Mouse (Mus musculus): ENCODE measurements around the gene Cfap45.

Cfap45 gene

GRCm38 (mm10) chr1:172562641-172563464, 42.3 kb downstream of the Cfap45 start:
- peak; percentile 78 for DNase-seq (ENCODE audit: low spot score)

GRCm38 (mm10) chr1:172563465-172563828, 42.8 kb downstream of the Cfap45 start:
- no peak for DNase-seq (ENCODE audit: low spot score)

GRCm38 (mm10) chr1:172566131-172566530, 45.5 kb downstream of the Cfap45 start:
- DNase-seq (ENCODE audit: low spot score) = no peak

GRCm38 (mm10) chr1:172567758-172568157, 47.2 kb downstream of the Cfap45 start:
- no peak for DNase-seq (ENCODE audit: low spot score)

GRCm38 (mm10) chr1:172580116-172580515, 59.5 kb downstream of the Cfap45 start:
- DNase-seq (ENCODE audit: low spot score) = no peak

- DNase-seq (ENCODE audit: low spot score) = no peak
Observed at GRCm38 (mm10) chr1:172582436-172582835, 61.8 kb downstream of the Cfap45 start.

- DNase-seq (ENCODE audit: low spot score) = no peak
Observed at GRCm38 (mm10) chr1:172584271-172584670, 63.7 kb downstream of the Cfap45 start.

- no peak for DNase-seq (ENCODE audit: low spot score)
Observed at GRCm38 (mm10) chr1:172585026-172585425, 64.4 kb downstream of the Cfap45 start.

GRCm38 (mm10) chr1:172585612-172586567, 65.3 kb downstream of the Cfap45 start:
- DNase-seq (ENCODE audit: low spot score) = no peak

GRCm38 (mm10) chr1:172590385-172590784, 69.8 kb downstream of the Cfap45 start, which contains the start of gene Slamf8:
TSS of gene Slamf8 (minus strand) at chr1:172590568.
- no peak for DNase-seq (ENCODE audit: low spot score)

- no peak for DNase-seq (ENCODE audit: low spot score)
Observed at GRCm38 (mm10) chr1:172593321-172593720, 72.7 kb downstream of the Cfap45 start.

GRCm38 (mm10) chr1:172593956-172594355, 73.4 kb downstream of the Cfap45 start:
- no peak for DNase-seq (ENCODE audit: low spot score)

- no peak for DNase-seq (ENCODE audit: low spot score)
Observed at GRCm38 (mm10) chr1:172594495-172594894, 73.9 kb downstream of the Cfap45 start.
